Mouse (Mus musculus): ENCODE measurements around the gene Phldb3. TPM values are rescaled to one million over a fixed set of nuclear protein-coding genes. Genes with fewer than 3 reads are reported as not detected.
A peak's percentile ranks its signal among the peaks of the same experiment; 100 is the strongest.

The Phldb3 gene
- total RNA-seq, 2 experiments from 2014 or later = 5.4 to 5.8 TPM

- DNase-seq = no peak
These were observed 19.7 kb downstream of the Phldb3 start for GRCm38 (mm10) chr7:24630116-24630880.

DNA sequence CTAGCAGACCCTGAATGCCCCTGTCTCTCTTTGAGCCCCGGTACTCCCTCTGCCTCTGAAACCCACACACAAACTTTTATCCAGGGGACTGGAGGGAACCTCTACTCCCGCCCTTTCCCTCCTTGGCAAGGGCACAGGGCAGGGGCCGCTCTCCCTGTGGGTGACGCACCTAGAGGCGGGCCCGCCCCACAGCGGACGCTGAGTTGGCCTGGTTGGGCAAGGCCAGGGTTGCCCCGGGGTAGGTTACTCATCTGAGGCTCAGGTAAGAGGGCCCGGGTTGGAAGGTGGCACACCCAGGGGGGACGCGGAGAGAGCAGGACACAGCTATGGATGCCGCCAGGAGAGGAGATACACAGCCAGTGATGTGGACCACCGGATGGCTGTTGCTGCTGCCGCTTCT, 25.7 kb downstream of the Phldb3 start, which contains the start of gene Lypd3:
TSS of gene Lypd3 (plus strand) at position 287 of the 400 bp plus-strand sequence.
- DNase-seq = no peak

DNA sequence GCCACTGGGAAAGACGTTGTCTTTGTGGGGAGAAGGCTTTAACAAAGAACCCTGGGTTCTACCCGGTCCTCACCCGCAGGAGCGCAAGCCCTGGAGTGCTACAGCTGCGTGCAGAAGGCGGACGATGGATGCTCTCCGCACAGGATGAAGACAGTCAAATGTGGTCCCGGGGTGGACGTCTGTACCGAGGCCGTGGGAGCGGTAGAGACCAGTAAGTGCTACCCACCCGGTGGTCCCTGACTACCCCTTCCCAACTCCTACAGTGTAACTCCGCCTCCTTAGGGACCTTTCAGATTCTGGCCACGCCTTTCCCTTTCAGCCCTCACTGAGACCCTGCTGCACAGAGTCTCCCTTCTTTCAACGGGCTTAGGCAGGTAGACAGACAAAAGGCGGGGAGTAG, 26.5 kb downstream of the Phldb3 start:
- no peak for DNase-seq

GRCm38 (mm10) chr7:24638026-24638856, 27.7 kb downstream of the Phldb3 start:
- DNase-seq = peak; percentile 38 to 61

GRCm38 (mm10) chr7:24640450-24640849, 29.9 kb downstream of the Phldb3 start:
- DNase-seq = no peak

DNA sequence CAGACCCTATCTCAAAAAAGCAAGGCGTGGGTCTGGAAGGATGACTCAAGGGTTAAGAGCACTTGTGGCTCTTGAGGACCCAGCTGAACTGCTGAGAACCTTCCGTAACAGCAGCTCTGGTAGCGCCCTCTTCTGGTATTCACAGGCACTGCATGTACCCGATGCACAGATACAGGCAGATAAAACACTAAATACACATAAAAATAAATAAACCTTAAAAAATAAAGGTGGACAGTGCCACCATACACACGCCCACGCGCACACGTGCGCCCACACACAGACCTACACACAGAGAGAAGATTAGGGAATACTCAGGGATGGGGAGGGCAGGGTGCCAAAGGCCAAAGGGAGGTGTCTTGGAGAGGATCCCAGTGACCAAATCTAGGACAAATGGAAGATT, 31.9 kb downstream of the Phldb3 start:
- peak; percentile 71 to 79 for DNase-seq

- no peak for DNase-seq
These were observed 33.9 kb downstream of the Phldb3 start for GRCm38 (mm10) chr7:24644492-24644891.

DNA sequence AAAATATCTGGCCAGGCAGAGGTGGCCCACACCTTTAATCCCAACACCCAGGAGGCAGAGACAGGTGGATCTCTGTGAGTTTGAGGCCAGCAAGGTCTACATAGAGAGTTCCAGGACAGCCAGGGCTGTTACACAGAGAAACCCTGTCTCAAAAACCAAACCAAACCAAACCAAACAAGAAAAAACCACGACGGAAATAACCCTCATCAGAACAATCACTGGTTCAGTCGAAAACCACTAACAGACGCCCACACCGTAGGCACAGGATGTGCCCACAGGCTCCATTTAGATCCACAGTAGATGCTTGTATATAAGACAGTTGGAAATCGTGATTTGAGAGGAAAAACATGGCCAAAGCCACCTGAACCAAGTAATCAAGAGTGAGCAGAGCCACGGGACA, 34.4 kb downstream of the Phldb3 start:
- DNase-seq = no peak

GRCm38 (mm10) chr7:24646486-24646885, 35.9 kb downstream of the Phldb3 start:
- no peak for DNase-seq

DNA sequence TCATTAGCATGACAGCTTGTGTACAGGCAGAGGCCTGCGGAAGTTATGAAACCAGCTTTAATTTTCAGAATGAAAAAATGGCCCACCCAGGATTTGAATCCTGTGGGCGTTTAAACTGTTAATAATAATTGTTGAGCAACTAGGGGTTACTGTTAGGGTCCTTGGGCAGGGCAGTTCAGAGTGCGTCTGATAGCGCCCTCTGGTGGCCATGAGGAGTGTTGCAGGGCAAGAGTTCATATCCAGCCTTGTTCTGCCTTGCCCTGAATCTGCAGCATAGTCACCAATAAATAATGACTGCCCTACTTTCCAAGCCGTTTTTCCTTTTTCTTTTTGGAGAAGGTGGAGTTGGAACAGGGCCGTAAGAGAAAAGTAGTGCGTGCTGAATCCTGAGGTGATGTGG, 43.1 kb downstream of the Phldb3 start:
- peak; percentile 75 to 76 for DNase-seq

DNA sequence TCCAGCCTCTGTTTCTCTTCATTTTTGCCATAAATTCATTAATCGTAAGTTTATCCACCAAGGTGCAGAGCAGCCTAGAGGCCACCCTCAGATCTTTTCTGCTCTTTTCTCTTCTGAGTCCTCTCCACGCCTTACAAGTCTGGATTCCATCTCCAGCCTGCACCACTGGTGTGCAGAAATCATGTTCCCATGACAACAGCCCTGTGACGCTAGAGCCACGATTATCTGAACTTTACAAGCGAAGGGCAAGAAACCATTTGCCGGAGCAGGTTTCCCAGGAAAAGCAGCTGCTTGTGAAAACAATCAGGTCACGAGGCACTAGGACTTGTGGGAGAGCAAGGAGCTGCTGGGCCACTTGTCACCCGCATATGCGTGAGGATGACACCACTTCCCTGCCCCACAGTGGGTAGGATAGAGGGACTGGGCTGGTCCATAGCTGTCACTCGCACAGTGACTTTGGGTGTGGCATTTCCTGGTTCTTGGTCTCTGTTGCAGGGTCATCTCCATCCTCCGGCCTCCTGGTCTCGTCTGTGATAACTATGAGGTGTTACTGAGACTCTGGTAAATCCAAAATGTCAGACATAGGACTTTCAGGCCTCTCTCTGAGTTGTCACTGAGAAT, 49.3 kb downstream of the Phldb3 start:
- peak; percentile 14 to 20 for DNase-seq

GRCm38 (mm10) chr7:24661118-24661904, 50.7 kb downstream of the Phldb3 start:
- no peak for DNase-seq

GRCm38 (mm10) chr7:24662575-24662974, 52.0 kb downstream of the Phldb3 start:
- DNase-seq = peak; percentile 52 to 64

GRCm38 (mm10) chr7:24664301-24664700, 53.7 kb downstream of the Phldb3 start:
- no peak for DNase-seq

GRCm38 (mm10) chr7:24664959-24665358, 54.4 kb downstream of the Phldb3 start:
- no peak for DNase-seq

GRCm38 (mm10) chr7:24671944-24672439, 61.4 kb downstream of the Phldb3 start:
- no peak for DNase-seq

DNA sequence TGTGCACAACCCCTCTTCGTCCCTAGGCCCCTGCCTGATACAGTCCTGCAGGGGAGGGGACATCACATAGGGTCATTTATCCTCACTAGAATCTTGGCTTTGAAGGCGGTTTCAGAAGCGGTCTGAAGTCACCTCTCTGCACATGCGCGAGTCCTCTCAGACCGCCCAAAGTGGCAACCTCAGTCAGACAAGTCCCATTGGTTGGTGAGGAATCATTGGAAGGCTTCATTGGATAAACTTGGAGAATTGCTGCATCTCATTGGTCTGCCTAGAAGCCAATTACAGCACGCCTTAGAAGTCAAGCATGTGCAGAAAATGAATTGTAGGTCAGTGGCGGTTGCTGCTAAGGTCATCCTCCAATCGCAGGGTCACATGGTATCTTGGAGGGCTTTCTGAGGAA, 66.0 kb downstream of the Phldb3 start, which contains the start of gene Tex101:
TSS of gene Tex101 (minus strand) at position 101 of the 400 bp plus-strand sequence.
- DNase-seq = no peak
